Mouse (Mus musculus) G1E (cell line): ENCODE data around the gene Kcnip4. TPM values are rescaled to one million over a fixed set of nuclear protein-coding genes. Genes with fewer than 3 reads are reported as not detected.

Experiments
- ATAC-seq: 2 replicates; pipeline ENCODE4 v1.8.0; 2016; ENCODE audit warnings: mild to moderate bottlenecking; ENCODE audit not compliant: insufficient number of reproducible peaks, poor library complexity, low FRiP score, severe bottlenecking; ENCODE audit errors: extremely low read depth
- DNase-seq: peaks from one replicate; pipeline ENCODE4 v3.0.0; 2012; ENCODE audit warnings: low spot score
- H3K27me3 ChIP-seq: 2 replicates; pipeline ENCODE4 v1.6.1; 2012; ENCODE audit warnings: mild to moderate bottlenecking, low read length, inconsistent platforms; ENCODE audit not compliant: insufficient read depth
- H3K36me3 ChIP-seq: replicated peaks from 2 replicates; pipeline ENCODE3; 2012; ENCODE audit warnings: mild to moderate bottlenecking, inconsistent platforms
- H3K4me1 ChIP-seq: 2 replicates; pipeline ENCODE4 v1.6.1; 2012; ENCODE audit warnings: low read depth, low read length, inconsistent platforms, mixed read lengths; ENCODE audit not compliant: insufficient read depth
- H3K4me3 ChIP-seq: 2 replicates; pipeline ENCODE4 v1.5.1; 2012; ENCODE audit warnings: low read depth, mild to moderate bottlenecking, inconsistent platforms, low read length, moderate library complexity, mixed read lengths
- H3K9me3 ChIP-seq: replicated peaks from 2 replicates; pipeline ENCODE4 v1.6.1; 2012; ENCODE audit warnings: inconsistent platforms
- CTCF ChIP-seq: IDR thresholded peaks from 2 replicates; pipeline ENCODE4 v1.5.1; 2012; ENCODE audit warnings: low read depth, low read length, inconsistent platforms, mixed read lengths
- GATA1 ChIP-seq: IDR thresholded peaks from 2 replicates; pipeline ENCODE4 v1.6.1; 2012; ENCODE audit warnings: borderline replicate concordance, low read length, inconsistent platforms, mixed read lengths
- GATA2 ChIP-seq: IDR thresholded peaks from 2 replicates; pipeline ENCODE4 v1.6.1; 2012; ENCODE audit warnings: low read depth, low read length, inconsistent platforms, borderline replicate concordance
- POLR2AphosphoS5 ChIP-seq: IDR thresholded peaks from 2 replicates; pipeline ENCODE4 v1.6.1; 2012; ENCODE audit warnings: low read depth, low read length, inconsistent platforms; ENCODE audit not compliant: insufficient replicate concordance
- TAL1 ChIP-seq: conservative IDR thresholded peaks from 2 replicates; pipeline ENCODE4 v1.6.1; 2012; ENCODE audit warnings: low read depth, low read length, inconsistent platforms, mixed read lengths
- polyA plus RNA-seq: library from polyadenylated mRNA; stranded (reverse); fragments of >175 nt; gene quantifications from 2 replicates; pipeline ENCODE4 v1.2.3, GENCODE M21; 2012
- total RNA-seq, 2 experiments: library from RNA; stranded (forward) in 1 of 2; stranded (reverse) in 1 of 2; fragments of 200-1000 nt in 1 of 2; fragments of >200 nt in 1 of 2; fragmentation: Nextera tagmentation in 1 of 2; gene quantifications; 2 replicates each; pipeline ENCODE4 v1.2.3; 2014 to 2017

Gene Kcnip4
- total and polyA plus RNA-seq, 3 experiments, result 0.05 to 0.38 TPM; not detected in 1

DNA sequence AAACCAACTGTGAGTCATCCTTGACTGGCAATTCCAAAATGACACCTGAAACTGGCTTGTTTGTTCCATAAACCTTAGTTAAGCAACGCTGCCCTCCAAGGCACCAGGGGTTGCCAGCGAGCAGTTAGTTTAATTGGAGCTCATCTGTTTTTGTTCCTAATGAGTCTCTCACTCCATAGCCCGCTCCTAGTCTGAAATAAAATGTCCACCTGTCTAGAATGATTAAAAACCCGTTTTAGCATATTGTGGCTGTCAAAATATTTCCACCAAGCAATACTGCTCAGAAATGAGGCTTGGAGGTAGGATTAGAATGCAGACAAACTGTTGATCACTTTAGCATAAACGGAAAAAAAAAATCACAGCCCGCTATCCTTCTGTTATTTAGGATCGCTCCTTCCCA is 901.3 kb downstream of the Kcnip4 start:
- ATAC-seq (no peak), DNase-seq (no peak)
- no peaks in the 10 kb centered on the region for H3K9me3 ChIP-seq
- TF ChIP-seq CTCF (no peak), POLR2AphosphoS5 (no peak), TAL1 (no peak), GATA1 (no peak), GATA2 (no peak)
- H3K27me3 ChIP-seq, result peaks cover 3% of the 10 kb centered on the region; the same call in 1 of the 2 replicates
- H3K4me3 ChIP-seq, result no peak overlapping the region
- H3K4me1 ChIP-seq, result no peaks in the 10 kb centered on the region
- H3K36me3 ChIP-seq, result no peaks in the 10 kb centered on the region

- Histone ChIP-seq H3K9me3 (no peaks in the 10 kb centered on the region), H3K4me3 (no peak overlapping the region), H3K4me1 (peaks cover 6% of the 10 kb centered on the region; the same call in 1 of the 2 replicates), H3K27me3 (no peaks in the 10 kb centered on the region), H3K36me3 (no peaks in the 10 kb centered on the region)
- no peak for DNase-seq
- no peak for ATAC-seq
- TF ChIP-seq TAL1 (no peak), GATA1 (no peak), CTCF (no peak), POLR2AphosphoS5 (no peak), GATA2 (no peak)
Measured at GRCm38 (mm10) chr5:48606916-48607315, 917.8 kb downstream of the Kcnip4 start.

DNA sequence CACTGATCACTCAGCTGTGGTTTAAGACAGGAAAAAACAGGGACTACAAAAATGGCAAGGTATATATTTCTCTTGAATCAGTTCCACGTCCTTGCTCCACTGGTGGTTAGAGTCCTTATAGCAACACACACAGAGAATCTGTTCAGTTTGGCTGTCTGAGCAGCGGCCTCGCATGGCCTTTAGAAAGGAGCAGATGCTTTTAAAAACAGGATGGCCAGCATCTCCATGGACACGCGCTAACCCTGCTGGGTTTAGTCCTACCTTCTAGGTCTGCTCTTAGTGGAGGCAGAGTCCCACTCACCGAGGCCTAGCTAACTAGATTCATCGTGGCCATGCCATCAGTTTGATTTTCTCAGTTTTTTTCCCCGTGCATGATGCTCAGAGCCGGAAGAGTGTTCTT is 918.4 kb downstream of the Kcnip4 start:
- Histone ChIP-seq H3K36me3 (no peaks in the 10 kb centered on the region), H3K4me1 (peaks cover 6% of the 10 kb centered on the region; the same call in 1 of the 2 replicates), H3K9me3 (no peaks in the 10 kb centered on the region), H3K27me3 (no peaks in the 10 kb centered on the region), H3K4me3 (no peak overlapping the region)
- ATAC-seq (no peak), DNase-seq (no peak)
- no peak for TF ChIP-seq TAL1
- no peak for TF ChIP-seq GATA1
- no peak for TF ChIP-seq CTCF
- TF ChIP-seq POLR2AphosphoS5, result no peak
- TF ChIP-seq GATA2, result no peak

- ATAC-seq (no peak), DNase-seq (no peak)
- H3K4me1 ChIP-seq, result peaks cover 13% of the 10 kb centered on the region; the same call in 1 of the 2 replicates
- H3K36me3 ChIP-seq, result no peaks in the 10 kb centered on the region
- H3K4me3 ChIP-seq, result no peak overlapping the region
- H3K27me3 ChIP-seq, result peaks cover 11% of the 10 kb centered on the region
- TF ChIP-seq GATA1 (no peak), POLR2AphosphoS5 (no peak), CTCF (no peak), GATA2 (no peak), TAL1 (no peak)
- H3K9me3 ChIP-seq, result no peaks in the 10 kb centered on the region
Measured at GRCm38 (mm10) chr5:48599481-48600040, 925.1 kb downstream of the Kcnip4 start.

DNA sequence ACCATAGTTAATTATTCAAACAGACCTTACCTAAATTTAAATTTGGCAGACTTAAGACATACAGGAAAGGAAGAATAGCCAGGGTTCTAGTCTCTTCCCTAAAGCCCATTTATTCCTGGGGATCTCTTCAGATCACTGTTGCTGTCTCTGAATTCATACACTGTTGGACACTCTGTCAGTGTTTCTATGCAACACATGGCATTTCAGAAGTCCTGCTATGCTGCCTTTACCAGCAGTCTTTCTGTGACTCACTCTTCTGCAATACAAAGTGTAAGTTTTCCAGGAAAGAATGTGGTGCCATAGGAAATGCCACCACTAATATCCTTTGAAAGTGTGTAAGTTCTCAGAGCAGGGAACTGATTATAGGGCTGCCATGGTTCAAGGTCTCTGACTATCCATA is 936.7 kb downstream of the Kcnip4 start:
- Histone ChIP-seq H3K36me3 (no peaks in the 10 kb centered on the region), H3K27me3 (no peaks in the 10 kb centered on the region), H3K9me3 (no peaks in the 10 kb centered on the region), H3K4me1 (peaks cover 2% of the 10 kb centered on the region; the same call in 1 of the 2 replicates), H3K4me3 (no peak overlapping the region)
- TF ChIP-seq TAL1 (no peak), GATA2 (no peak), POLR2AphosphoS5 (no peak), GATA1 (no peak), CTCF (no peak)
- no peak for ATAC-seq
- DNase-seq, result no peak

- no peaks in the 10 kb centered on the region for H3K27me3 ChIP-seq
- peaks cover 2% of the 10 kb centered on the region; the same call in 1 of the 2 replicates for H3K4me1 ChIP-seq
- H3K9me3 ChIP-seq, result no peaks in the 10 kb centered on the region
- no peak for TF ChIP-seq CTCF
- TF ChIP-seq GATA2, result no peak
- TF ChIP-seq GATA1, result no peak
- no peak for TF ChIP-seq TAL1
- TF ChIP-seq POLR2AphosphoS5, result no peak
- no peaks in the 10 kb centered on the region for H3K36me3 ChIP-seq
- DNase-seq (no peak), ATAC-seq (no peak)
- H3K4me3 ChIP-seq, result no peak overlapping the region
Measured at GRCm38 (mm10) chr5:48583431-48583830, 941.3 kb downstream of the Kcnip4 start.
